Mouse (Mus musculus) right cerebral cortex, postnatal 10 days (tissue): ENCODE measurements at regions not wholly inside any gene's neighbourhood (a gene's known extent, or its start where the extent isn't known, plus 50 kb on each side); places are given as distances from the start of the nearest gene placed in this dataset.
"Not testable (repeated sequence)": the region's sequence is repeated elsewhere in the genome, so short reads cannot be mapped to it uniquely, and the experiment has no call there.

Source experiments
- DNase-seq, 2 experiments: peaks; one replicate each; pipeline ENCODE4 v3.0.0; 2021; ENCODE audit warnings: low spot score in 2 of 2

- peak; percentile 5 to 11 for DNase-seq
Measured at GRCm38 (mm10) chr7:73192839-73193238, 182.5 kb upstream of the Rgma start.

GRCm38 (mm10) chr7:73195306-73195705 is 180.0 kb upstream of the Rgma start:
- peak in 1 of 2 experiments; percentile 14 for DNase-seq

GRCm38 (mm10) chr7:73196851-73197531 is 178.3 kb upstream of the Rgma start:
- peak; percentile 80 to 82 for DNase-seq

- DNase-seq = peak; percentile 27 to 37
Measured at GRCm38 (mm10) chr7:73198069-73198468, 177.2 kb upstream of the Rgma start.

GRCm38 (mm10) chr7:73199967-73200366 is 175.3 kb upstream of the Rgma start:
- peak; percentile 26 to 35 for DNase-seq

GRCm38 (mm10) chr7:73201330-73201729 is 174.0 kb upstream of the Rgma start:
- DNase-seq = no peak

GRCm38 (mm10) chr7:73206922-73207811 is 168.1 kb upstream of the Rgma start:
- peak in 1 of 2 experiments; percentile 20 for DNase-seq

GRCm38 (mm10) chr7:73208479-73208816 is 166.9 kb upstream of the Rgma start:
- no peak for DNase-seq

GRCm38 (mm10) chr7:73208817-73209602 is 166.3 kb upstream of the Rgma start:
- DNase-seq = peak; percentile 73 to 81

- DNase-seq = peak in 1 of 2 experiments; percentile 51
Measured at GRCm38 (mm10) chr7:73210078-73210477, 165.2 kb upstream of the Rgma start.

GRCm38 (mm10) chr7:73222237-73222915 is 152.9 kb upstream of the Rgma start:
- DNase-seq = no peak

- no peak for DNase-seq
Measured at GRCm38 (mm10) chr7:73222929-73223512, 152.3 kb upstream of the Rgma start.

- DNase-seq = no peak
Measured at GRCm38 (mm10) chr7:73233539-73234158, 141.7 kb upstream of the Rgma start.

GRCm38 (mm10) chr7:73238486-73238885 is 136.8 kb upstream of the Rgma start:
- peak in 1 of 2 experiments; percentile 38 for DNase-seq

- no peak for DNase-seq
Measured at GRCm38 (mm10) chr7:73243591-73244355, 131.5 kb upstream of the Rgma start.

- no peak for DNase-seq
Measured at GRCm38 (mm10) chr7:73245431-73245830, 129.9 kb upstream of the Rgma start.

GRCm38 (mm10) chr7:73250593-73250992 is 124.7 kb upstream of the Rgma start:
- DNase-seq = no peak

GRCm38 (mm10) chr7:73251187-73251740 is 124.0 kb upstream of the Rgma start:
- DNase-seq = no peak

GRCm38 (mm10) chr7:73254972-73255371 is 120.3 kb upstream of the Rgma start:
- DNase-seq = not testable (repeated sequence)

GRCm38 (mm10) chr7:73260140-73260539 is 115.2 kb upstream of the Rgma start:
- DNase-seq = no peak
